Mouse (Mus musculus) embryonic facial prominence, embryonic 11.5 days (tissue): ENCODE data around the gene Tmem151a. TPM values are rescaled to one million over a fixed set of nuclear protein-coding genes. Genes with fewer than 3 reads are reported as not detected.
"Not testable (repeated sequence)": the region's sequence is repeated elsewhere in the genome, so short reads cannot be mapped to it uniquely, and the experiment has no call there.

ENCODE experiments used
- ATAC-seq: fragments of 200-750 bp; cut with Nextera tagmentation; replicated peaks from 2 replicates; pipeline ENCODE4 v1.8.0; 2017; ENCODE audit warnings: low read depth; ENCODE audit not compliant: insufficient number of reproducible peaks, low FRiP score, low TSS enrichment
- DNase-seq: peaks from one replicate; pipeline ENCODE4 v3.0.0-alpha.2; 2015; ENCODE audit warnings: low spot score
- H3K27ac ChIP-seq: fragments of 300-500 bp; sonication (generic); replicated peaks from 2 replicates; pipeline ENCODE4 v1.5.1; 2014; ENCODE audit warnings: mild to moderate bottlenecking, low read depth, low read length, control low read depth
- H3K27me3 ChIP-seq: fragments of 300-500 bp; sonication (generic); 2 replicates; pipeline ENCODE4 v1.6.1; 2014; ENCODE audit warnings: mild to moderate bottlenecking, low read length, moderate library complexity, mixed read lengths; ENCODE audit not compliant: control insufficient read depth, insufficient read depth
- H3K36me3 ChIP-seq: fragments of 300-500 bp; sonication (generic); replicated peaks from 2 replicates; pipeline ENCODE4 v1.6.1; 2014; ENCODE audit warnings: low read depth, mild to moderate bottlenecking, low read length, moderate library complexity, mixed read lengths; ENCODE audit not compliant: control insufficient read depth, insufficient read depth
- H3K4me1 ChIP-seq: fragments of 300-500 bp; sonication (generic); 2 replicates; pipeline ENCODE4 v1.6.1; 2014; ENCODE audit warnings: low read length, mixed read lengths; ENCODE audit not compliant: control insufficient read depth, insufficient read depth
- H3K4me2 ChIP-seq: fragments of 300-500 bp; sonication (generic); 2 replicates; pipeline ENCODE4 v1.6.1; 2014; ENCODE audit warnings: low read depth, mild to moderate bottlenecking, control low read depth, low read length, moderate library complexity
- H3K4me3 ChIP-seq: fragments of 300-500 bp; sonication (generic); 2 replicates; pipeline ENCODE4 v1.5.1; 2014; ENCODE audit warnings: low read depth, low read length, control low read depth
- H3K9ac ChIP-seq: fragments of 300-500 bp; sonication (generic); replicated peaks from 2 replicates; pipeline ENCODE4 v1.6.1; 2014; ENCODE audit warnings: mild to moderate bottlenecking, control low read depth, low read length
- H3K9me3 ChIP-seq: fragments of 300-500 bp; sonication (generic); replicated peaks from 2 replicates; pipeline ENCODE4 v1.6.1; 2016; ENCODE audit warnings: mild to moderate bottlenecking, low read length, inconsistent platforms, mixed read lengths; ENCODE audit not compliant: control insufficient read depth
- WGBS: fragments of 180-500 bp; shearing (Covaris S2); extraction: QIAGEN DNeasy Blood & Tissue Kit; methylation state at CpG from one replicate; pipeline ENCODE4 v1.1.7; 2014; 5-methylcytosine and 5-hydroxymethylcytosine counted together
- polyA plus RNA-seq: library from polyadenylated mRNA; unstranded; fragments of >200 nt; fragmentation: Nextera tagmentation; extraction: Ambion mirVana; gene quantifications from 2 replicates; pipeline ENCODE4 v1.2.1, GENCODE M21; 2014

Tmem151a gene
- polyA plus RNA-seq, 1 experiment from 2014 or later: 2.1 TPM

DNA sequence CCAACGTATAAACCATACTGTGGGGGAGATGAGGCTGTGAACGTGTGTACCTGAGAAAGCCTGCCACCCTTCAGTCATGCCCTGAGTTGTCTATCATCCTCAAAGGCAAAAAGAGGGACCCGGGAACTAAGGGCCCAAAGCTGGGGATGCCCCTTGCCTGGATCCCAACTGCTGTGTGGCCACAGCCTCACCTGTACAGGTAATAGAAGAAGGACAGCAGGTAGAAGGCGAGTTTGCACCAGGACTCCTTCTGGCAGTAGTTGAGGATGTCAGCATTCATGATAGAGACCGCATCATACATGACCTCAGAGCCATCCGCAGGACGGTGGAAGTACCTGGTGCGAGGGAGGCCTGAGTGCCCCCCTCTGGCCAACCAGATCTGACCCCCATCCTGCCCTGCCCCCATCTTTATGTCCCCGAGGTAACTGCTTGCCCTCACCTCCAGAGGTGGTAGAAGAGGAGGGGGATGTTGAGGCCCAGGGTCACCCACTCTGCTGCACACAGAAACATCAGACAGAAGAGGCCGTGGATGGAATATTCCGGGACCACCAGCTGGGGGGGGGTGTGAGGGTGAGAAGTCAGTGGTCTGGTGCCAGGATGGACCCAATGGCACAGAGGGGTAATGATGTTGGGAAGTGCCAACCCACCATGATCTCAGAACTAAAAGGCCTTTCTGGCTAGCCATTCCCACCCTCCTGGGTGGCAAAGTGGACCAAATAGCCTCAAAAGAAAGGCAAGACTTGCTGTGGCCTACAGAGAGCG is 8.3 kb upstream of the Tmem151a start:
- ATAC-seq (0 out of 2 replicates have a peak, but pooled peaks have one; percentile 1), DNase-seq (no peak)
- Histone ChIP-seq H3K4me2 (no peak overlapping the region), H3K9ac (no peak overlapping the region), H3K4me1 (peaks cover 15% of the 10 kb centered on the region), H3K36me3 (no peaks in the 10 kb centered on the region), H3K4me3 (no peak overlapping the region), H3K27me3 (no peaks in the 10 kb centered on the region; the same call in 1 of the 2 replicates), H3K9me3 (no peaks in the 10 kb centered on the region), H3K27ac (no peak overlapping the region)
- 76% methylated on average over 12 of the region's 12 CpGs for WGBS

DNA sequence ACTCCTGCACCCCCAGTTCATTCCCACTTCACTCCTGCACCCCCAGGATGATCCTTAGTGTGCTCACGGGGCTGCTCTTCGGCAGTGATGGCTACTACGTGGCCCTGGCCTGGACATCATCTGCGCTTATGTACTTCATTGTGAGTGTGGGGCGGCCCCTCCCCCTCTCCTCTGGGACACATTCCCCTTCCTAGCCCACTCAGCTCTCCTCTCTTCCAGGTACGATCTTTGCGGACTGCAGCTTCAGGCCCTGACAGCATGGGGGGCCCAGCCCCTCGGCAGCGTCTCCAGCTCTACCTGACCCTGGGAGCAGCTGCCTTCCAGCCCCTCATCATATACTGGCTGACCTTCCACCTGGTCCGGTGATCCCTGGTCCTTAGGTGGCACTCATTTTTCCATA is 6.8 kb upstream of the Tmem151a start:
- 85% methylated on average over 9 of the region's 10 CpGs for WGBS
- no peaks in the 10 kb centered on the region for H3K36me3 ChIP-seq
- no peak for DNase-seq
- no peaks in the 10 kb centered on the region for H3K9me3 ChIP-seq
- H3K9ac ChIP-seq: no peak overlapping the region
- no peaks in the 10 kb centered on the region; the same call in 1 of the 2 replicates for H3K27me3 ChIP-seq
- peaks cover 17% of the 10 kb centered on the region for H3K4me1 ChIP-seq
- no peak overlapping the region; the same call in 1 of the 2 replicates for H3K4me2 ChIP-seq
- H3K27ac ChIP-seq: no peak overlapping the region
- H3K4me3 ChIP-seq: no peak overlapping the region
- no peak for ATAC-seq

DNA sequence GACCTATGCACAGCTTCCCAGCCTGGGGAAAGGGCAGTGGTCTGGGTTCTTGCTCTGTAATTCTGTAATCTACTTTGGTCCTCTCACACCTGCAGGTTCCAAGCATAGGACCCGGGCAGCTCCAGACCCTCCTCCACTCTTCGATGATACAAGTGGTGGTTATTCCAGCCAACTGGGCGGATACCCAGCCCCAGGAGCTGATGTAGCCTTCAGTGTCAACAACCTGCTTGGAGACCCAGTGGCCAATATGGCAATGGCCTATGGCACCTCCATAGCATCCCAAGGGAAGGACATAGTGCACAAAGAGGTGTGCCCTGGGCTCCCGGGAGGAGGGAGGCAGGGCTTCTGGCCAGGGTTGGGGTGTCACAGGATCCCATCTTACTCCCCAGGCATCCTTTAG is 4.0 kb upstream of the Tmem151a start:
- Histone ChIP-seq H3K4me2 (peak overlapping the region; percentile 77), H3K27me3 (peaks cover 18% of the 10 kb centered on the region), H3K27ac (no peak overlapping the region), H3K4me1 (peaks cover 13% of the 10 kb centered on the region), H3K36me3 (no peaks in the 10 kb centered on the region), H3K4me3 (peak overlapping the region; percentile 72), H3K9me3 (no peaks in the 10 kb centered on the region), H3K9ac (no peak overlapping the region; the same call in 1 of the 2 replicates)
- 87% methylated on average over 4 of the region's 4 CpGs for WGBS
- ATAC-seq: no peak
- no peak for DNase-seq

DNA sequence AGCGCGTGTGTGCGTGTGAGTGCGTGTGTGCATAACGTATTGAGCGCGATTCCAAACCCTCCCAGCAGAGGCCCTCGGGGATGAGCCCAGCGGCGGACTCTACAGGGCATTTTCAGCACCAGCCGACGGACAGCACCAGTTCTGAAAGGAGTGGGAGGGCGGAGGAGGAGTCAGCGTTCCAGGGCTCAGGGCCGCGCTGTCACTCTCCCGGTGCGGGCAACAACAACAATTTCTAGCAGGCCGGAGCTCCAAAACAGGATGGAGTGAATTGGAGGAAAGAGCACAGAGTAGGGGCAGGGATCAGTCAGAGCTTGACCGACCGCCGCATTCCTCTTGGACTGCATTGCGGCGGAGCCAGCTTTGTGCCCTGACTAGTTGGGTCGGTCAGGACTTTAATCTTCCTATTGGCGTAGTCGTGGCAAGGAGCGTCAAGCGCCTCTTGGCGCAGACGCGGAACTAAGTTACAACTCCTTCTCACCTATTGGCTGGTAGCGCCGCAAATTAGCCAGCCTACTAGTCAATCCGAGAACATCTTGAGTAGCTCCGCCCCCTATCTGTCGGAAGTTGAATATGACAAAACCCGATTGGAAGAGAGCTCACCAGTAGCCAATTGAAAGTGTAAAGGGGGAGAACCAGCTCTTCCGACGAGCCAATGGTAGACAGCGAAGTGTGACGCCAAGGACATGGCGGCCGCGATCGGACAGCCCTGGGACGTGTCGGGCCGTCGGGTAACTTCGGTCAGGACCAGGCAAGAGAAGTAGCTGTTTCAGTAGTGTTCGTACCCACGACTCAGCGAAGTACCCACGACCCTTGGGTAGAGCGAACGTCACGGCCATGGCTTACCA is 2.8 kb upstream of the Tmem151a start, which contains the start of gene Yif1a:
Yif1a (plus strand) TSS at position 655 of the 845 bp plus-strand sequence.
- ATAC-seq (peak; percentile 94), DNase-seq (peak; percentile 98)
- Histone ChIP-seq H3K4me2 (peak within 1 kb of the TSS; percentile 77), H3K36me3 (no peaks in the 10 kb centered on the region), H3K27ac (no peak within 1 kb of the TSS), H3K4me3 (peak within 1 kb of the TSS; percentile 72), H3K27me3 (peaks cover 28% of the 10 kb centered on the region), H3K4me1 (peaks cover 13% of the 10 kb centered on the region), H3K9ac (peak within 1 kb of the TSS; percentile 68), H3K9me3 (no peaks in the 10 kb centered on the region)
- under 1% methylated on average over 58 of the region's 58 CpGs for WGBS

DNA sequence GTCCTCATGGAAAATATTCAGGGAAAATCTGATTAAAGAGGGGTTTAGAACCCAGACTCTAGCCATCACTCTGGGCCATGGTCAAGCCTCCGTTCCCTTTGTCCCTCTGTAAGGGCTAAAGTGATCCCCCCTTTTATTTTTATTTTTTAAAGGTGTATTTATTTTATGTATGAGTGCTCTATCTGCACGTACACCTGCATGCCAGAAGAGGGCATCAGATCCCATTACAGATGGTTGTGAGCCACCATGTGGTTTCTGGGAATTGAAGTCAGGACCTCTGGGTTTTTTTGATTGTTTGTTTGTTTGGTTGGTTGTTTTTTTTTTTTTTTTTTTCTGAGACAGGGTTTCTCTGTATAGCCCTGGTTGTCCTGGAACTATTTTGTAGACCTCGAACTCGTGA is 1.2 kb upstream of the Tmem151a start:
- not testable (repeated sequence) for H3K36me3 ChIP-seq, DNase-seq, H3K4me2 ChIP-seq, H3K9ac ChIP-seq, H3K4me3 ChIP-seq, H3K27ac ChIP-seq, H3K9me3 ChIP-seq, ATAC-seq
- peaks cover 13% of the 10 kb centered on the region for H3K4me1 ChIP-seq
- WGBS: 53% methylated on average over 4 of the region's 4 CpGs
- peaks cover 43% of the 10 kb centered on the region for H3K27me3 ChIP-seq

DNA sequence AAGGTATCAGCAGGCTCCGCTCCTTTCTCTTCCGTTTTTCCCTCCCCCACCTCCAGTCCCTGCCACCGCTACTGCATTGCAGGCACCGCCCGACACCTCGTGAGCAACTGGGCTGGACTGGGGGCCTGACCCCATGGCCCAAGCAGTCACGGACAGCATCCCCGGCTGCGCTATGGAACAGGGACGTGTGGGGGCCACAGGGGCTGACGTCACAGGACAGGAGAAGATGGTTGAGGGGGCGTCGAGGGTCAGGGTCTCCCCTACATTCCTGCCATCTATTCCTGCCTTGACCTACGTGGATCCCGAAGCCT is 542 bp downstream of the Tmem151a start:
- no peak overlapping the region; the same call in 1 of the 2 replicates for H3K4me3 ChIP-seq
- H3K4me2 ChIP-seq: peak overlapping the region; percentile 83
- no peaks in the 10 kb centered on the region for H3K36me3 ChIP-seq
- no peak overlapping the region for H3K9ac ChIP-seq
- peaks cover 13% of the 10 kb centered on the region for H3K4me1 ChIP-seq
- peaks cover 51% of the 10 kb centered on the region for H3K27me3 ChIP-seq
- DNase-seq: no peak
- WGBS: 2% methylated on average over 14 of the region's 15 CpGs
- no peak for ATAC-seq
- no peak overlapping the region for H3K27ac ChIP-seq
- H3K9me3 ChIP-seq: no peaks in the 10 kb centered on the region

DNA sequence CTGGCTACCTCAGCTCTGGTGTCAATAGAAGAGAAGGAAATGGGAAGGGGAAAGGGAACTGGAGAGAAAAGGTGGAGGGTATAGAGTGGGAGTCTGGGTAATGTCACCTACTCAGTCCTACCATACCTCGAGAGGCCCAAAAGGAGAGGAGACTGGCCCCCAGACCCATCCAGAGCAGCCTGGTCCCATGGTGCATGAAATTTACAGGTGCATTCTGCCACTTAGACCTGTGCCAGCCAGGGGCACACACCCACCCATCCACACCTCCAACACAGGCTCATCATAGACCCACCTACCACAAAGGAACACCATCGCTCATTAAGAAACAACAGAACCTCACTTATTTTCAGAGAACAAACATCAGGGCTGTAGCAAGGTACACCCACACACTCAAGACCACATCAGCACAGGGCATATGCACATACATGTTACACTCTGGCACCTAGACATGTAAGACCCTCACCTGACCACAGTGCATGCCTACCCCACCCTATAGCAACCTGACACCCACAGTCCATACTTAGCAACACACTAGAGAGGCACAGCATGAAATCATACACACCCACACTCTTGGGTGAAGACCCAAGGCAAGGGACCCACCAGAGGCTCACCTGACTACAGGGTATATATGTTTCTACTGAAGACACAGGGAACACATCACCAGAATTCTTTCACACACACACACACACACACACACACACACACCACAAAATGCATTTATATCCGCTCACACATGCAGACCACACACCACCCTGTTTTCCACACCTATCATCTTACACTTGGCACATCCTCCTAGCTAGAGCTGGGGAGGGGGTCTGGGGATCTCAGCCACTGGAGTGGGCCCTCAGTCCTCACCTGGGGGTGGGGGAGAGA is 1.1 kb downstream of the Tmem151a start:
- no peak overlapping the region for H3K27ac ChIP-seq
- H3K4me3 ChIP-seq: no peak overlapping the region
- ATAC-seq: no peak
- no peak for DNase-seq
- peaks cover 51% of the 10 kb centered on the region for H3K27me3 ChIP-seq
- H3K4me1 ChIP-seq: peaks cover 11% of the 10 kb centered on the region
- no peak overlapping the region for H3K4me2 ChIP-seq
- 67% methylated on average over 3 of the region's 3 CpGs for WGBS
- H3K36me3 ChIP-seq: no peaks in the 10 kb centered on the region
- H3K9ac ChIP-seq: no peak overlapping the region
- H3K9me3 ChIP-seq: no peaks in the 10 kb centered on the region
